Mouse (Mus musculus) frontal cortex, adult 2 months (tissue): ENCODE results near the gene Lcn8. TPM values are rescaled to one million over a fixed set of nuclear protein-coding genes. Genes with fewer than 3 reads are reported as not detected.
"Not testable (repeated sequence)": the region's sequence is repeated elsewhere in the genome, so short reads cannot be mapped to it uniquely, and the experiment has no call there.

Experiments
- DNase-seq, 2 experiments: peaks; one replicate each; pipeline ENCODE4 v3.0.0; 2022; ENCODE audit warnings: low spot score in 1 of 2; ENCODE audit errors: extremely low spot score in 1 of 2
- polyA plus RNA-seq: library from polyadenylated mRNA; depleted of rRNA; stranded (reverse); fragments of >200 nt; gene quantifications from 2 replicates; pipeline ENCODE4 v1.2.3, GENCODE M21; 2012; rRNA removed

Lcn8 gene
- polyA plus RNA-seq, 1 experiment: not detected

GRCm38 (mm10) chr2:25663511-25663910 lies 10.6 kb downstream of the Lcn8 start:
- peak in 1 of 2 experiments; percentile 55 for DNase-seq

- no peak for DNase-seq
These were observed 11.2 kb downstream of the Lcn8 start for GRCm38 (mm10) chr2:25664125-25664524.

DNA sequence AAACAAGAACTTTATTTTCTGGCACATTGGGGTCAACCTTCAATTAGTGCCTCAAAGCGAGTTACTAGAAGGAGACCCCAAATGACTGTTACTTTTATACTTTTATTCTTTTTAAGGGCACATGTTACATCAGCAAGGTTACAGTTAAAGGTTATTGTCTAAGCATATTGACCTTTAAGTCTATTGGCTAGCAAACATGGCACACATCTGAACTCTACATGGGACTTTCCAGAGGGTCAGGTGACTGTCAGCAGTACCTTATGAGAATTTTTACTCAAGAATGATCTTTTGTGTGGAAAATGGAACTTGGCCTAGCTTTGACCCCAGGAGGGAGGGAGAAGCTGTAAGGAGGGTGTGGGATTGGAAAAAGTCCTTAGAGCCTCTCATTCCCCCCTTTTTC lies 13.6 kb downstream of the Lcn8 start:
- no peak for DNase-seq

DNA sequence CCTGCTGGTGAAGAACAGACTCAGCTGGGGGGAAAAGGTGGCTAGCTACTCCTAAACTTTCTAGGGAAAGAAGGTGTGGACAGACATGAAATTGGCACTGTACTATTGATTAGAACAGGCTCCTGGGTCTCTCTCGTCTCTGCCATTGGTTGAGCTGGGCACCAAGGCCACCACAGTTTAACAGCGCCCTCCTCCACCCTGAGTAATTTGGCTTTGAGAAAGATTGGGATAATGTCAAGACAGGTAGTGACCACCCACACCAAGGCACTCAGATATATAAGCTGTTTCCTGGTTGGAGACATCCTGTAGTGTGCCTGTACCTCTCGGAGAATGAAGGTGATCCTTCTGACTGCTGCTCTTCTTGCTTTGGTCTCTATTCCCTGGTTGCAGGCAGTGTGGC lies 23.6 kb downstream of the Lcn8 start, which contains the start of gene Lcn6:
Gene Lcn6, plus strand, starts transcription at position 301 of the 400 bp plus-strand sequence.
- no peak for DNase-seq

DNA sequence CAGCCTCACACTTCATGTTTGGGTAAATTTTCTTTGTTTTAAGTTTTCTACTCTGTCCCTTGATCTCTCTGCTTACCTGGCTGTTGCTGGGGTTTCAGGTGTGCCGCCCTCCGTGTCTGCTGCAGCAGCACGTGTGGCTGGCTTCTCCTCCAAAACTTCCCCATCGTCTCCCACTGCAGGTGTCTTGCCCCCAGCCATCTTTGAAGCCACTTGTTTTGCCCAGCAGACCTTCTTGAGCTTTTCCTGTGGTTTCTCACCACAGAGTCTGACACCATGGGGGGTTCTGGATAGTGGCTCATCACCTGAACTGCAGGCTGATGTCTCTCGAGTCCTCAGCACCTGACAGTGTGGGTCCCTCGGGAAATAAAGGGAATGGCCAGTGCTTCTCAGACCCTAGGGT lies 26.6 kb downstream of the Lcn8 start:
- DNase-seq: no peak

GRCm38 (mm10) chr2:25682426-25682825 lies 29.5 kb downstream of the Lcn8 start, which contains the start of gene Lcn10:
Gene Lcn10, plus strand, starts transcription at chr2:25682726.
- DNase-seq: no peak

DNA sequence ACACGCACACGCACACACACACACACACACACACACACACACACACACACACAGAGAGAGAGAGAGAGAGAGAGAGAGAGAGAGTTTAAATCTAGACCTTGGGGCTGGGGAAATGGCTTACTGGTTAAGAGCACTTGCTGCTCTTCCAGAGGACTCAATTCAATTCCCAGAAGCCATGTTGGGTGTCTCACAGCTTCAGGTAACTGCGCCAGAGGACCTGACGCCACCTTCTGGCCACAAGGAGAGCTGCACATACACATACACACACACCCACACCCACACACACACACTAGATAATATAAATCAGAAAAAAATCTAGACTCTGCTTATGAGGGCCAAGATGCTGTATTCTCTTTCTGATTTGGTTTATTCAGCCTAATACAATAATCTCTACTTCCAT lies 34.0 kb downstream of the Lcn8 start:
- DNase-seq: no peak

DNA sequence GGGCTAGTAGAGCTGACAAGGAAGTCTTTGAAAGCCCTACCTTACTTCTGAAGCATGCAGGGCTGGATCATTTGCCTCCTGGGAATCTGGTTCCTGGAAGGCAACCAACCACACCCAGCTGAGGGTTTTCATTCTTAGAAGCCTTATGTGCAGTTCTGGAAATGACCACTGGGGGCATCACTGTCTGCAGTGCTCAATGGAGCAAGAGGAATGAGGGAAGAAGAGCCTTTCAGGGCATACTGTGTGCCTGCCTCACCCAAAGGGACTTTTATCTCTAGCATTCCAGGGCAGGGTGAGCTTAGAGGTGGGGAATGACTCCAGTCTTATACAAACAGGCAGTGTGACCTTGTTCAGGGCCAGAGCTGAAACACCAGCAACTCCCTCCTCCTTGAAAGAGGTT lies 41.7 kb downstream of the Lcn8 start:
- peak in 1 of 2 experiments; percentile 76 for DNase-seq

GRCm38 (mm10) chr2:25696951-25697350 lies 44.0 kb downstream of the Lcn8 start:
- no peak for DNase-seq

- DNase-seq: no peak
These were observed 45.8 kb downstream of the Lcn8 start for GRCm38 (mm10) chr2:25698696-25699095.

GRCm38 (mm10) chr2:25699743-25700142 lies 46.8 kb downstream of the Lcn8 start, which contains the start of gene Obp2a:
Gene Obp2a, plus strand, starts transcription at chr2:25700043.
- not testable (repeated sequence) for DNase-seq

- DNase-seq: no peak
These were observed 48.1 kb downstream of the Lcn8 start for GRCm38 (mm10) chr2:25701001-25701400.

DNA sequence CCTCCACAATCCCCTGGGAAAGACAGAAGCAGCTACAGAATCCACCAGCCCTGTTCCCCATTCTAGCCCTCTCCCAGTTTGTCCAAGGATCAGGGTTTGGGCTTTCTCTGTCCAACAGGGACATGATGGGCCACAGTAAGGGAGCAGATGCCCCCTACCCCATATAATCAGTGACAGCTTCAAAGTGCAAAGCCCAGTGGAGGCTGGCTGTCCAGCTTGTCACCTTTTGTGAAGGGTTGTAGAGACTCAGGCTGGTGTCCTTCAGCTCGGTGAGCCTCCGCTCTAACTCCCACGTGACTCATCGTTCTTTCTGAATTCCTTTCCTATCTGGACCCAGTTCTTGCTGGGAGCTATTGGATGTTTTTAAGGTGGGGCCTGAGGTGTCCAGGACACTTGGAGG lies 50.8 kb downstream of the Lcn8 start:
- DNase-seq: no peak

Other genes with a start within 250 kb of the Lcn8 start
- 0.40 and 0.67 TPM in 2 replicates for gene Fut7, start 229.9 kb upstream of the Lcn8 start, polyA plus RNA-seq
- 107 TPM in 2 replicates for gene Abca2, start 224.4 kb upstream of the Lcn8 start, polyA plus RNA-seq
- 0.42 and 1.4 TPM in 2 replicates for gene Clic3, start 196.3 kb upstream of the Lcn8 start, polyA plus RNA-seq
- gene Paxx, start 192.0 kb upstream of the Lcn8 start, polyA plus RNA-seq: 110 and 114 TPM in 2 replicates
- 2,136 and 2,926 TPM in 2 replicates for gene Ptgds, start 183.1 kb upstream of the Lcn8 start, polyA plus RNA-seq
- not detected in 2 replicates for gene Lcn12, start 159.2 kb upstream of the Lcn8 start, polyA plus RNA-seq
- gene Fbxw5, start 152.4 kb upstream of the Lcn8 start, polyA plus RNA-seq: 64.7 and 72.3 TPM in 2 replicates
- 2.5 and 2.8 TPM in 2 replicates for gene C8g, start 151.4 kb upstream of the Lcn8 start, polyA plus RNA-seq
- 8.1 and 9.1 TPM in 2 replicates for gene Traf2, start 106.2 kb upstream of the Lcn8 start, polyA plus RNA-seq
- 287 and 289 TPM in 2 replicates for gene Edf1, start 95.3 kb upstream of the Lcn8 start, polyA plus RNA-seq
- gene Mamdc4, start 78.3 kb upstream of the Lcn8 start, polyA plus RNA-seq: 2.1 and 2.5 TPM in 2 replicates
- gene Phpt1, start 77.9 kb upstream of the Lcn8 start, polyA plus RNA-seq: 134 and 161 TPM in 2 replicates
- gene Ajm1, start 71.4 kb upstream of the Lcn8 start, polyA plus RNA-seq: 114 and 122 TPM in 2 replicates
- 130 and 148 TPM in 2 replicates for gene Rabl6, start 44.6 kb upstream of the Lcn8 start, polyA plus RNA-seq
- 0.06 TPM in 1 of 2 replicates, not detected in the other for gene Ccdc183, start 35.4 kb upstream of the Lcn8 start, polyA plus RNA-seq
- gene Tmem141, start 31.1 kb upstream of the Lcn8 start, polyA plus RNA-seq: 66.7 and 72.2 TPM in 2 replicates
- 0.17 and 0.28 TPM in 2 replicates for gene Fcna, start 25.1 kb upstream of the Lcn8 start, polyA plus RNA-seq
- not detected in 2 replicates for gene Lcn5, start 4.8 kb downstream of the Lcn8 start, polyA plus RNA-seq
- not detected in 2 replicates for gene Lcn6, start 23.7 kb downstream of the Lcn8 start, polyA plus RNA-seq
- not detected in 2 replicates for gene Lcn10, start 29.6 kb downstream of the Lcn8 start, polyA plus RNA-seq
- gene Obp2a, start 46.9 kb downstream of the Lcn8 start, polyA plus RNA-seq: not detected in 2 replicates
- 107 and 127 TPM in 2 replicates for gene Bmyc, start 53.6 kb downstream of the Lcn8 start, polyA plus RNA-seq
- gene Obp2b, start 83.9 kb downstream of the Lcn8 start, polyA plus RNA-seq: not detected in 2 replicates
- gene Lcn3, start 112.4 kb downstream of the Lcn8 start, polyA plus RNA-seq: not detected in 2 replicates
- gene Lcn11, start 123.9 kb downstream of the Lcn8 start, polyA plus RNA-seq: not detected in 2 replicates
- not detected in 2 replicates for gene Gm13539, start 129.1 kb downstream of the Lcn8 start, polyA plus RNA-seq
- gene Glt6d1, start 162.7 kb downstream of the Lcn8 start, polyA plus RNA-seq: not detected in 2 replicates
- gene Lcn9, start 170.0 kb downstream of the Lcn8 start, polyA plus RNA-seq: not detected in 2 replicates
- not detected in 2 replicates for gene Sohlh1, start 194.1 kb downstream of the Lcn8 start, polyA plus RNA-seq
- gene Kcnt1, start 210.6 kb downstream of the Lcn8 start, polyA plus RNA-seq: 183 and 221 TPM in 2 replicates